Mouse (Mus musculus): ENCODE data around the gene Cdyl2. TPM values are rescaled to one million over a fixed set of nuclear protein-coding genes. Genes with fewer than 3 reads are reported as not detected.

Gene Cdyl2
- polyA plus RNA-seq (2011; ENCODE audit: insufficient read length, low read depth, missing spikeins) = 4.6 and 6.7 TPM in 2 replicates

- Histone ChIP-seq H3K4me3 (ENCODE audit: insufficient read depth, low read length) (peak within 1 kb of the TSS; percentile 46), H3K27ac (ENCODE audit: insufficient read depth, low read length) (no peak within 1 kb of the TSS), H3K4me1 (ENCODE audit: control insufficient read depth, insufficient read depth, low read length) (peaks cover 4% of the 10 kb centered on the region; the same call in 1 of the 2 replicates)
- TF ChIP-seq POLR2A (IDR thresholded peaks at IDR 0.05; ENCODE audit: low read depth, low read length) (peak; percentile 53), CTCF (IDR thresholded peaks at IDR 0.05; ENCODE audit: borderline replicate concordance, insufficient read depth, low read length) (no peak)
These were observed at the start of gene Cdyl2 for GRCm38 (mm10) chr8:116732684-116733647. Gene Cdyl2 (minus strand): TSS chr8:116732991.

DNA sequence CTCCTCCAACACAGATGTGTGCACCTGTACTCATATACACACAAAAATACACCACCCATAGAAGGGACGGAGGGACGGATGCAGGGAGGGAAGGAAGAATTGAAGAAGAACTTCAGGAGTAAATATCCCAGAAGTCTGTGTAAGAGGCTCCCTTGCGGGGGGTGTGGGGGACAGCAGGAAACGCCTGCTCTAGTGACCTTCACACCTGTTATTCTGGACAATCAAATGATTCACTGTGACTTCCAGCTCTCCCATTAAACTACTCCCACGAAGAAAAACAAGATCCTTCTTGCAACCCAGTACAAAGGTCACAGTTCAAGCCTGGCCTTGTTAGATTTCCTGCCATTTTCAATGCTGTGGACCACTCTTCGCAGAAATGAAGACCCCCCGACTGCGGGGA is 47.8 kb upstream of the Cdyl2 start:
- no peak for TF ChIP-seq POLR2A (IDR thresholded peaks at IDR 0.05; ENCODE audit: low read depth, low read length)
- TF ChIP-seq CTCF (IDR thresholded peaks at IDR 0.05; ENCODE audit: borderline replicate concordance, insufficient read depth, low read length) = no peak
- no peaks in the 10 kb centered on the region for H3K4me1 ChIP-seq (ENCODE audit: control insufficient read depth, insufficient read depth, low read length)
- H3K4me3 ChIP-seq (ENCODE audit: insufficient read depth, low read length) = no peak overlapping the region
- no peak overlapping the region for H3K27ac ChIP-seq (ENCODE audit: insufficient read depth, low read length)

DNA sequence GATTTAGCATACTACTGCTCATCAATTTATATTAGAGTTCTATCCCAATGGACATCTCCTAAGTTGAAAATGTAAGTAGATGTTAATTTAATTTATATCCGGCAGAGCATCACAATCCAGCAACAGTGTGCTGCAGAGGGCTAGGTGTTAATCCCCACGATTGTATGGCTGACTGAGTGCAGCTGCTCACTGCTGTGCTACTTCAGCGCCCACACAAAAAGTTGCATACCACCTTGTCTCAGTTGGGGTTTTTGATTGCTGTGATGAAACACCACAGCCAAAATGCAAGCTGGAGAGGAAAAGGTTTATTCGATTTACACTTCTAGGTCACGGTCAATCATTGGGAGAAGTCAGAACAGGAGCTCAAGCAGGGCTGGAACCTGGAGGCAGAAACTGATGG is 41.4 kb upstream of the Cdyl2 start:
- no peaks in the 10 kb centered on the region for H3K4me1 ChIP-seq (ENCODE audit: control insufficient read depth, insufficient read depth, low read length)
- H3K4me3 ChIP-seq (ENCODE audit: insufficient read depth, low read length) = no peak overlapping the region
- TF ChIP-seq POLR2A (IDR thresholded peaks at IDR 0.05; ENCODE audit: low read depth, low read length) = no peak
- no peak for TF ChIP-seq CTCF (IDR thresholded peaks at IDR 0.05; ENCODE audit: borderline replicate concordance, insufficient read depth, low read length)
- H3K27ac ChIP-seq (ENCODE audit: insufficient read depth, low read length) = no peak overlapping the region

- Histone ChIP-seq H3K4me3 (ENCODE audit: insufficient read depth, low read length) (no peak overlapping the region), H3K4me1 (ENCODE audit: control insufficient read depth, insufficient read depth, low read length) (no peaks in the 10 kb centered on the region), H3K27ac (ENCODE audit: insufficient read depth, low read length) (no peak overlapping the region)
- TF ChIP-seq CTCF (IDR thresholded peaks at IDR 0.05; ENCODE audit: borderline replicate concordance, insufficient read depth, low read length) = no peak
- no peak for TF ChIP-seq POLR2A (IDR thresholded peaks at IDR 0.05; ENCODE audit: low read depth, low read length)
These were observed 39.9 kb upstream of the Cdyl2 start for GRCm38 (mm10) chr8:116772727-116773126.

DNA sequence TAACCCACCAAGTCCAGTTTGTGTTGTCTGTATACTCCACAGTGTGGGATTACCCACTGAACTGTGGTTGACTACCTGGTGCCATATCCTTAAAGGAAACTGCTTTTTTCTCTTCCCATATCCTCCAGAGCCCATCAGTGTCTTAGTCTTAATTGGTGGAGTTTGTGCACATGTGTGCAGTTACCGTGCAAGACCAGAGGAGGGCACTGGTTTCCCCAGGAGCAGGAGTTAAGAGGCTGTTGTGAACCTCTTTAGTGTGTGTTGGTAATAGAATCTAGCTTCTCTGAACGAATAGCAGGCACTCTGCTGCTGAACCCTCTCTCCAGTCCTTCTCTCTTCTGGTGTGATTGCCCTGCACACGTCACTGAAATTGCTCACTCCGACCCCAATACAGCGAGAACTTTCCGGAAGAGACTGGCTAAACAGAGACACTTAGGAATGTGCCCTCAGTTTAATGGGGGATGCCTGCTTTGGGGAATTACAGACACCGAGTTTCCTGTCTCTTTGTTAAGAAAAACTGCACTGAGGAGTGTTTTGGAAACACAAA is 39.1 kb upstream of the Cdyl2 start:
- Histone ChIP-seq H3K4me3 (ENCODE audit: insufficient read depth, low read length) (no peak overlapping the region), H3K27ac (ENCODE audit: insufficient read depth, low read length) (no peak overlapping the region), H3K4me1 (ENCODE audit: control insufficient read depth, insufficient read depth, low read length) (no peaks in the 10 kb centered on the region)
- TF ChIP-seq CTCF (IDR thresholded peaks at IDR 0.05; ENCODE audit: borderline replicate concordance, insufficient read depth, low read length) (no peak), POLR2A (IDR thresholded peaks at IDR 0.05; ENCODE audit: low read depth, low read length) (no peak)

DNA sequence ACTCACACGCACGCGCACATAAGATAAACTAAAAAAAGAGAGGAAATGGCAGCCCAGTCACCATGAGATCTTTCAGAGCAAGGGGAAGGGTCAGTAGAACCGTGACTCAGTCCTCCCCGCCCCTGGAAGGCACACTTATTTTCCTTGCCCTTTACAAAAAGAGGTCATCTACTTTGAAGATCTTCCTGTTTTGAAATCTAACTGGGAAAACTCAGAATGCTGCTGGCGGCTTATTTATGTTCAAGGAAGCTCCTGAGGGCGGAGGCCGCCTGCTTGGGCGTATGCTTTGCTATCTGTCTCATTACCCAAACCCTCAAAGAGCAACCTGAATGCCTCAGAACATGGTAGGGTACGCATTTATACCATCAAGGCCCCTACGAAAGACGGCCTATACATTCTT is 38.0 kb upstream of the Cdyl2 start:
- Histone ChIP-seq H3K4me1 (ENCODE audit: control insufficient read depth, insufficient read depth, low read length) (no peaks in the 10 kb centered on the region), H3K4me3 (ENCODE audit: insufficient read depth, low read length) (no peak overlapping the region), H3K27ac (ENCODE audit: insufficient read depth, low read length) (no peak overlapping the region)
- TF ChIP-seq POLR2A (IDR thresholded peaks at IDR 0.05; ENCODE audit: low read depth, low read length) (no peak), CTCF (IDR thresholded peaks at IDR 0.05; ENCODE audit: borderline replicate concordance, insufficient read depth, low read length) (no peak)

DNA sequence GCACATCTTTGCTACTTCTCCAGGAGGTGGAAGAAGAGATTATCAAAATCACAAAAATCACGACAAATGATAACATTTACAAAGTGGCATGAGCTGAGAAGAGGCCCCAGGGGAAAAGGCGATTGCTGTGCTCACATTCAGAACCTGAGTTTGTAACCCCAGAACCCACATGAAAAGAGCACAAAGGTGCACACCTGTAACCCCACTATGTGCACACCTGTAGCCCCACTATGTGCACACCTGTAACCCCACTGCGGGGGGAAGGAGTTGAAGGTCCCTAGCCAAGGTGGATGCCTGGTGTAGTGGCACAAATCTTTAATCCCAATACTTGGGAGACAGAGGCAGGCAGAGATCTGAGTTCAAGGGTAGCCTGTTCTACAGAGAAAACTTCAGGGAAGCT is 23.4 kb upstream of the Cdyl2 start:
- Histone ChIP-seq H3K4me1 (ENCODE audit: control insufficient read depth, insufficient read depth, low read length) (no peaks in the 10 kb centered on the region), H3K27ac (ENCODE audit: insufficient read depth, low read length) (no peak overlapping the region)
- no peak for TF ChIP-seq POLR2A (IDR thresholded peaks at IDR 0.05; ENCODE audit: low read depth, low read length)
- TF ChIP-seq CTCF (IDR thresholded peaks at IDR 0.05; ENCODE audit: borderline replicate concordance, insufficient read depth, low read length) = no peak

DNA sequence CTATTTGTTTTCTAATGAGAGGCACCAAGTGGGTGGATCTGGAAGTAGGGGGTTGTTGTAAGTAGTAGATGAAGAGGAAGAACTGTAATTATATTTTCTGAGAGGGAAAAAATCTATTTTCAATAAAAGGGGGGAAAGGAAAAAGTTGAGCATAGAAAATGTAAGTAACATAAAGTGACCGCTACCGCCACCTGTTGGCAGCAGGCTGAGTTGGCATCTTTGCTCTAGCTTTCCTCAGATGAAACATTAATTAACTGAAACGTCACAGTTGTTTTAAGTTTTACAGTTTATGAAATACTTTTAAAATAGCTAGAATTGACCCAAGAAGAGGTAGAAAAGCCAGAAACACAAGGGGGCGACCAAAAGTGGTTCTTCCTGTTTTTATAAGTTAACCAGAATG is 22.8 kb upstream of the Cdyl2 start:
- no peak overlapping the region for H3K4me3 ChIP-seq (ENCODE audit: insufficient read depth, low read length)
- peak; percentile 60; the same call in 1 of the 2 replicates for TF ChIP-seq CTCF (IDR thresholded peaks at IDR 0.05; ENCODE audit: borderline replicate concordance, insufficient read depth, low read length)
- no peak for TF ChIP-seq POLR2A (IDR thresholded peaks at IDR 0.05; ENCODE audit: low read depth, low read length)
- H3K27ac ChIP-seq (ENCODE audit: insufficient read depth, low read length) = no peak overlapping the region
- no peaks in the 10 kb centered on the region for H3K4me1 ChIP-seq (ENCODE audit: control insufficient read depth, insufficient read depth, low read length)

More for the DNA sequence above, 23.4 kb upstream of the Cdyl2 start:
- H3K4me3 ChIP-seq (ENCODE audit: insufficient read depth, low read length) = no peak overlapping the region

DNA sequence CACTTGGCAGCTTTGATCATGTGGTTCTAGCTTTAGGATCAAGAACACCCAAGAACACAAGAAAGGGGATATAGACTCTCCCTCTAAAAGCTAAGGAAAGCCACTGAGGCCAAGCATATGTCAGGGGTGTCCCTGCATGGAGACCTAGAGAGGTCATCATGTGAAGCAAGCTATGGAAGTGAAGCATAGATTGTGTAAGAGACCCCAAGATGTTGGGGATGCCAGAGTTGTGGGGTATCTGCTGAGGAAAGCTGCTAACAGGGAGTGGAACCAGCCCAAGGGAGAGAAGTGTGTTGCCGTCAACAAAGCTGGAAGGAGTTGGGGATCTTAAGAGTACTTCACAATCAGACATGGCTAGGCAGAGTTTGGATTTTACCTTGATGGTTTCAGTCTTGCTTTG is 7.9 kb upstream of the Cdyl2 start:
- TF ChIP-seq POLR2A (IDR thresholded peaks at IDR 0.05; ENCODE audit: low read depth, low read length) = no peak
- TF ChIP-seq CTCF (IDR thresholded peaks at IDR 0.05; ENCODE audit: borderline replicate concordance, insufficient read depth, low read length) = no peak
- Histone ChIP-seq H3K4me3 (ENCODE audit: insufficient read depth, low read length) (no peak overlapping the region), H3K27ac (ENCODE audit: insufficient read depth, low read length) (no peak overlapping the region), H3K4me1 (ENCODE audit: control insufficient read depth, insufficient read depth, low read length) (no peaks in the 10 kb centered on the region)

DNA sequence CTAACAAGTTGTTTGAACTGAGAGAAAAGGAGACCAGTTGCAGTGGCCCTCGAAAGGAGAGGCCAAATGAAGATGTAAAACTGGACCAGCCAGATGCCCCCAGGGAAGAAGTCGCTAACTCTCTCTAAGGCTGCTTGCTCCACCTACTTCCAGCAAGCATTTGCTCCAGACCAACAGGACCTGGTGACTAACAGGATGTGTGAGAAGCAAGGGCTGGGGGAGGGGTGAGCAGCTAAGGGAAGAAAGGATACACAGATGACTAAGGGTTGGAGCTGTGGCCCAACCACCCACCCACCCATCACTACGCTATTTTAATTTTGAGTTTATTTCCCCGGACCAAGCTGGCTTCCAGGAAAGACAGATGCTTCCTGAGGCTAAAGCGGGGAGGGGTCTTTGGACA is 2.5 kb upstream of the Cdyl2 start:
- Histone ChIP-seq H3K4me1 (ENCODE audit: control insufficient read depth, insufficient read depth, low read length) (peaks cover 4% of the 10 kb centered on the region; the same call in 1 of the 2 replicates), H3K4me3 (ENCODE audit: insufficient read depth, low read length) (no peak overlapping the region), H3K27ac (ENCODE audit: insufficient read depth, low read length) (peak overlapping the region; percentile 5; the same call in 1 of the 2 replicates)
- no peak for TF ChIP-seq POLR2A (IDR thresholded peaks at IDR 0.05; ENCODE audit: low read depth, low read length)
- no peak for TF ChIP-seq CTCF (IDR thresholded peaks at IDR 0.05; ENCODE audit: borderline replicate concordance, insufficient read depth, low read length)

Data from embryonic fibroblast, embryonic 13.5 days (primary cell).